Mouse (Mus musculus): Measurements from ENCODE around the gene Kcnk18.

DNA sequence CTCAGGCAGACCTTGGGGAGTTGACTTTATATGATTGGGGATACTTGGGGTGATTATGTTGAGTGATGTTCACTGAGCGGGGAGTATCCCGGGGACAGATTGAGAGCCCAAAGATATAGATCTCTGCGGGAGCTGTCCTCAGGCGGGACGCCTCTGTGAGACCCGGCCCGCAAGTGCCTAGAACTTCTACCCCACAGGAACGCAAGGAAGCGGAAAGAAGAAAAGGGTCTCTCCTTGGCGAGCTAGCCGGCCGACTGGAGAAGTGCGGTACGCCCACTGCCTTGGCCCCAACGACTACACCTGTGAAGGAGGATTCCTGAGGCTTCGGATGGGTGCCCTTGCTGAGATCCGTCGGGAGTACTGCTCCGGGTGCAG lies 47.2 kb upstream of the Kcnk18 start:
- TF ChIP-seq CTCF (IDR thresholded peaks at IDR 0.05; ENCODE audit: low read depth) (no peak), EP300 (IDR thresholded peaks at IDR 0.05; ENCODE audit: low read depth) (no peak)
